Mouse (Mus musculus) intestine, embryonic 14.5 days (tissue): ENCODE data around the gene Rap1gap2. TPM values are rescaled to one million over a fixed set of nuclear protein-coding genes. Genes with fewer than 3 reads are reported as not detected.
A peak's percentile ranks its signal among the peaks of the same experiment; 100 is the strongest.

Experiments
- ATAC-seq: fragments of 200-750 bp; cut with Nextera tagmentation; replicated peaks from 2 replicates; pipeline ENCODE4 v1.8.0; 2017; ENCODE audit warnings: low read depth, moderate number of reproducible peaks, moderate TSS enrichment, moderate library complexity; ENCODE audit not compliant: low FRiP score, low TSS enrichment
- DNase-seq: peaks from one replicate; pipeline ENCODE4 v3.0.0-alpha.2; 2018; ENCODE audit warnings: low spot score
- H3K27ac ChIP-seq: fragments of 300-500 bp; sonication (generic); 2 replicates; pipeline ENCODE4 v1.5.1; 2014; ENCODE audit warnings: low read depth, mild to moderate bottlenecking, control low read depth
- H3K27me3 ChIP-seq: fragments of 300-500 bp; sonication (generic); replicated peaks from 2 replicates; pipeline ENCODE4 v1.6.1; 2014; ENCODE audit warnings: low read length, control low read depth; ENCODE audit not compliant: control insufficient read depth, insufficient read depth
- H3K36me3 ChIP-seq: fragments of 300-500 bp; sonication (generic); 2 replicates; pipeline ENCODE4 v1.6.1; 2014; ENCODE audit warnings: low read length, control low read depth; ENCODE audit not compliant: control insufficient read depth, insufficient read depth
- H3K4me1 ChIP-seq: fragments of 300-500 bp; sonication (generic); replicated peaks from 2 replicates; pipeline ENCODE4 v1.6.1; 2014; ENCODE audit warnings: low read length, control low read depth, mixed read lengths; ENCODE audit not compliant: control insufficient read depth, insufficient read depth
- H3K4me2 ChIP-seq: fragments of 300-500 bp; sonication (generic); 2 replicates; pipeline ENCODE4 v1.6.1; 2014; ENCODE audit warnings: low read length
- H3K4me3 ChIP-seq: fragments of 300-500 bp; sonication (generic); 2 replicates; pipeline ENCODE4 v1.5.1; 2014; ENCODE audit warnings: low read depth, low read length, control low read depth, mixed read lengths
- H3K9ac ChIP-seq: fragments of 300-500 bp; sonication (generic); 2 replicates; pipeline ENCODE4 v1.6.1; 2014; ENCODE audit warnings: mild to moderate bottlenecking, low read length
- H3K9me3 ChIP-seq: fragments of 300-500 bp; sonication (generic); 2 replicates; pipeline ENCODE4 v1.6.1; 2016; ENCODE audit warnings: low read length, control low read depth; ENCODE audit not compliant: control insufficient read depth
- WGBS: fragments of 180-500 bp; shearing (Covaris S2); extraction: QIAGEN DNeasy Blood & Tissue Kit; methylation state at CpG from one replicate; pipeline ENCODE4 v1.1.7; 2014; 5-methylcytosine and 5-hydroxymethylcytosine counted together
- polyA plus RNA-seq: library from polyadenylated mRNA; unstranded; fragments of >200 nt; fragmentation: Nextera tagmentation; extraction: Ambion mirVana; gene quantifications from 2 replicates; pipeline ENCODE4 v1.2.1, GENCODE M21; 2014

The Rap1gap2 gene
- polyA plus RNA-seq, 1 experiment from 2014 or later: 11.6 TPM

- H3K27ac ChIP-seq: peak overlapping the region; percentile 47; the same call in 1 of the 2 replicates
- H3K27me3 ChIP-seq: peaks cover 36% of the 10 kb centered on the region
- H3K4me1 ChIP-seq: peaks cover 8% of the 10 kb centered on the region
- peak overlapping the region; percentile 63 for H3K4me3 ChIP-seq
- DNase-seq (peak; percentile 90), ATAC-seq (peak; percentile 83)
- H3K9ac ChIP-seq: peak overlapping the region; percentile 54
- no peaks in the 10 kb centered on the region for H3K9me3 ChIP-seq
- WGBS: 1% methylated on average over 87 of the region's 87 CpGs
- H3K4me2 ChIP-seq: peak overlapping the region; percentile 91
- no peaks in the 10 kb centered on the region for H3K36me3 ChIP-seq
Observed at GRCm38 (mm10) chr11:74522487-74523209, 88.1 kb downstream of the Rap1gap2 start.

- WGBS: 1% methylated on average over 29 of the region's 29 CpGs
- peaks cover 8% of the 10 kb centered on the region for H3K4me1 ChIP-seq
- DNase-seq (peak; percentile 73), ATAC-seq (no peak)
- H3K27ac ChIP-seq: peak overlapping the region; percentile 47; the same call in 1 of the 2 replicates
- peak overlapping the region; percentile 63 for H3K4me3 ChIP-seq
- H3K27me3 ChIP-seq: peaks cover 36% of the 10 kb centered on the region
- H3K36me3 ChIP-seq: no peaks in the 10 kb centered on the region
- H3K9ac ChIP-seq: peak overlapping the region; percentile 54
- peak overlapping the region; percentile 91 for H3K4me2 ChIP-seq
- no peaks in the 10 kb centered on the region for H3K9me3 ChIP-seq
Observed at GRCm38 (mm10) chr11:74521981-74522486, 88.7 kb downstream of the Rap1gap2 start.

DNA sequence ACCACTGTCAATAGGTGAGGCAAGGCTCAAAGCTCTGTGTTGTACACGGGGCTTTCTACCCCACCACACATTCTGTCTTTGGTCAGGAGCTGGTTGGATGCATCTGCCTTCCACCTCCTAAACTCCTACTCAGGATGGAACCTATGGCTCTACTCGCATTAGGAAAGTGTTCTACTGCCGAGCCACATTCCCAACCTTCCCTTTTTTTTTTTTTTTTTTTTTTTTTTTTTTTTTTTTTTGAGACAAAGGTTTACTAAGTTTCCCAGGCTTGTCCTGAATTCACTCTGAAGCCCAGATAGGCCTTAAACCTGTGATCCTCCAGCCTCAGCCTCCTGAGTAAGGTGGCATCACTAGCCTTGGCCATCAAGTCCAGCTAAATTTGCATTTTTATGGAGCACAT lies 90.5 kb downstream of the Rap1gap2 start:
- Histone ChIP-seq H3K27ac (no peak overlapping the region), H3K4me1 (peaks cover 8% of the 10 kb centered on the region; the same call in 1 of the 2 replicates), H3K36me3 (no peaks in the 10 kb centered on the region), H3K9me3 (no peaks in the 10 kb centered on the region), H3K9ac (no peak overlapping the region), H3K27me3 (peaks cover 35% of the 10 kb centered on the region), H3K4me2 (0 out of 2 replicates have a peak overlapping the region, but pooled peaks have one; percentile 91), H3K4me3 (no peak overlapping the region)
- DNase-seq (no peak), ATAC-seq (no peak)
- WGBS: 76% methylated on average over 3 of the region's 3 CpGs

GRCm38 (mm10) chr11:74516112-74516511 lies 94.6 kb downstream of the Rap1gap2 start:
- H3K9ac ChIP-seq: no peak overlapping the region
- H3K4me2 ChIP-seq: no peak overlapping the region
- H3K27me3 ChIP-seq: peaks cover 6% of the 10 kb centered on the region; the same call in 1 of the 2 replicates
- WGBS: 66% methylated on average over 5 of the region's 5 CpGs
- H3K9me3 ChIP-seq: no peaks in the 10 kb centered on the region
- ATAC-seq (no peak), DNase-seq (no peak)
- H3K4me1 ChIP-seq: 0 out of 2 replicates have a peak, but pooled peaks cover 3% of the 10 kb centered on the region
- no peak overlapping the region for H3K4me3 ChIP-seq
- no peak overlapping the region for H3K27ac ChIP-seq
- no peaks in the 10 kb centered on the region for H3K36me3 ChIP-seq

DNA sequence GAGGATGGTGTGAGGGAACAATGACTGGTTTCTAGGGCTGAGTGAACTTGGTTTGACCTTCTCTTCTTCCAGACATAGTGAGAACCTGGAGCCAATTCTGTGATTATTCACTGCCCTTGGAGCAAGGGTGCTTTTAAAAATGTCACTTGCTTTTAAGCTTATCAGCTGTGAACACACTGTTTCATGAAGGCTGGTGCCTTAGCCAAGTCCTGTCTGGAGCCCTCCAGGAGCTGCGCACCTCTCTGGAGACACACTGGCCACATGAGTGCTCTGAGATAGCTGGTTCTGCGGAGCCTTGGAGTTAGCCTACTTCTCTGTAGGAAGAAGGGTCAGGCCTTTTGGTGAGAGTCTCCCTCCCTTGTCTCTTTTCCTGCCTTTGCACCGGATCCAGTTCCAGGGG lies 95.7 kb downstream of the Rap1gap2 start:
- no peak for DNase-seq
- 69% methylated on average over 3 of the region's 3 CpGs for WGBS
- Histone ChIP-seq H3K4me1 (no peaks in the 10 kb centered on the region), H3K9me3 (no peaks in the 10 kb centered on the region), H3K27ac (no peak overlapping the region), H3K9ac (no peak overlapping the region), H3K27me3 (no peaks in the 10 kb centered on the region), H3K4me2 (no peak overlapping the region), H3K36me3 (no peaks in the 10 kb centered on the region), H3K4me3 (no peak overlapping the region)
- ATAC-seq: no peak

- Histone ChIP-seq H3K9ac (no peak overlapping the region), H3K4me1 (no peaks in the 10 kb centered on the region), H3K27ac (no peak overlapping the region), H3K27me3 (no peaks in the 10 kb centered on the region), H3K36me3 (no peaks in the 10 kb centered on the region), H3K4me3 (no peak overlapping the region), H3K4me2 (no peak overlapping the region), H3K9me3 (no peaks in the 10 kb centered on the region)
- 89% methylated on average over 10 of the region's 10 CpGs for WGBS
- DNase-seq (no peak), ATAC-seq (no peak)
Observed at GRCm38 (mm10) chr11:74512595-74512994, 98.1 kb downstream of the Rap1gap2 start.

- no peak overlapping the region for H3K4me3 ChIP-seq
- H3K27me3 ChIP-seq: no peaks in the 10 kb centered on the region
- no peak overlapping the region for H3K4me2 ChIP-seq
- H3K36me3 ChIP-seq: no peaks in the 10 kb centered on the region
- H3K9me3 ChIP-seq: no peaks in the 10 kb centered on the region
- H3K4me1 ChIP-seq: no peaks in the 10 kb centered on the region; the same call in 1 of the 2 replicates
- no peak overlapping the region for H3K9ac ChIP-seq
- H3K27ac ChIP-seq: no peak overlapping the region
- no peak for DNase-seq
- no peak for ATAC-seq
- WGBS: 88% methylated on average over 6 of the region's 6 CpGs
Observed at GRCm38 (mm10) chr11:74506275-74506674, 104.4 kb downstream of the Rap1gap2 start.

DNA sequence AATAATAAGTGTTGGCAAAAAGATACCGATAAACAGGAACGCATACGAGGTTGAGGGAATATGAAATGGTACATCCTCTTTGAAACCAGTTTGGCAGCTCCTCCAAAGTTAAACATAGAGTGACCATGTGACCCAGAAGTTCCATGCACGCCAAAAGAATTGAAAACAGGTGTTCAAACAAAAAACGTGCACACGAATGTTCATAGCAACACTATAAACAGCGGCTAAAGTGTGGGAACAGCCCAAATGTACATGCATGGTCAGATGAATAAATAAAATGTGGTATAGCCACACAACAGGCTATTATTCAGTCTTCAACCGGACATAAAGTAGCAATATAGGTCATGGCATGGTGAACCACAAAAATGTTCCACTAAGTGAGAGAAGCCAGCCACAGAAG lies 108.2 kb downstream of the Rap1gap2 start:
- 68% methylated on average over 8 of the region's 8 CpGs for WGBS
- Histone ChIP-seq H3K9me3 (no peaks in the 10 kb centered on the region), H3K27me3 (no peaks in the 10 kb centered on the region), H3K9ac (no peak overlapping the region), H3K27ac (no peak overlapping the region), H3K4me1 (no peaks in the 10 kb centered on the region; the same call in 1 of the 2 replicates), H3K4me3 (no peak overlapping the region), H3K4me2 (no peak overlapping the region), H3K36me3 (no peaks in the 10 kb centered on the region)
- no peak for ATAC-seq
- DNase-seq: no peak

GRCm38 (mm10) chr11:74501989-74502388 lies 108.7 kb downstream of the Rap1gap2 start:
- ATAC-seq: no peak; the same call in 1 of the 2 replicates
- Histone ChIP-seq H3K9ac (no peak overlapping the region), H3K36me3 (no peaks in the 10 kb centered on the region), H3K9me3 (no peaks in the 10 kb centered on the region), H3K4me2 (no peak overlapping the region), H3K4me1 (no peaks in the 10 kb centered on the region; the same call in 1 of the 2 replicates), H3K27ac (no peak overlapping the region), H3K27me3 (no peaks in the 10 kb centered on the region), H3K4me3 (no peak overlapping the region)
- no peak for DNase-seq
